ENCODE assay signal across 8 mouse cellular contexts in the genomic region with DNA sequence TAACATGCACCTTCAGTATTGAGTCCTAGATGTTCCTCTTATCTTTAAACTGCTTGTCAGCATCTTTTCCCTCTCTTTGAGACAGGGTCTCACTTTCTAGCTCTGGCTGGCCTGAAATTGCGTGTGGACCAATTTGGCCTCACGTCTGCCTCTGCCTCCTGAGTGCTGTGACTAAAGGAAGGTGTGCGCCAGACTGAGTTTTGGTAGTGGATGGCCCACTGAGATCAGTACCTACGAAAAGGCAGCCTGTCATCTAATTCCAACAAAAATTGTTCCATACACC. TPM values are rescaled to one million over a fixed set of nuclear protein-coding genes. Genes with fewer than 3 reads are reported as not detected.
DNase-seq lines count a peak whose midpoint lies in the region; ATAC-seq and TF ChIP-seq lines count a peak whose summit lies in the region.

No protein-coding gene starts in this region.

- H3K9me3 ChIP-seq in intestine, embryonic 16.5 days (ENCODE audit: control insufficient read depth, low read length), result no peaks in the 10 kb centered on the region
- no peaks in the 10 kb centered on the region for H3K9me3 ChIP-seq in neural tube, embryonic 13.5 days

- peak overlapping the region; percentile 88 for H3K4me3 ChIP-seq in lung, adult 2 months (replicated peaks; ENCODE audit: extremely low read depth, low read depth, low read length)
- H3K4me3 ChIP-seq in embryonic fibroblast, embryonic 13.5 days (ENCODE audit: insufficient read depth, low read length), result no peak overlapping the region
- peak overlapping the region; percentile 85 for H3K4me3 ChIP-seq in intestine, embryonic 16.5 days (ENCODE audit: low read length)
- H3K4me3 ChIP-seq in neural tube, embryonic 13.5 days, result peak overlapping the region; percentile 92

- no peaks in the 10 kb centered on the region for H3K36me3 ChIP-seq in intestine, embryonic 16.5 days (ENCODE audit: control insufficient read depth, insufficient read depth, low read length)
- peaks cover 14% of the 10 kb centered on the region for H3K36me3 ChIP-seq in neural tube, embryonic 13.5 days

- H3K9ac ChIP-seq in intestine, embryonic 16.5 days (ENCODE audit: low read depth, low read length), result peak overlapping the region; percentile 81
- H3K9ac ChIP-seq in neural tube, embryonic 13.5 days, result peak overlapping the region; percentile 86

- peak overlapping the region; percentile 96 for H3K4me2 ChIP-seq in intestine, embryonic 16.5 days (ENCODE audit: low read depth, low read length)
- peak overlapping the region; percentile 99 for H3K4me2 ChIP-seq in neural tube, embryonic 13.5 days

- ATAC-seq in intestine, embryonic 16.5 days, result no peak
- ATAC-seq in neural tube, embryonic 13.5 days (ENCODE audit: low read depth), result no peak

- no peaks in the 10 kb centered on the region for H3K4me1 ChIP-seq in lung, adult 2 months (ENCODE audit: control insufficient read depth, insufficient read depth, low read length)
- peaks cover 2% of the 10 kb centered on the region; the same call in 1 of the 2 replicates for H3K4me1 ChIP-seq in embryonic fibroblast, embryonic 13.5 days (ENCODE audit: control insufficient read depth, insufficient read depth, low read length)
- peaks cover 7% of the 10 kb centered on the region; the same call in 1 of the 2 replicates for H3K4me1 ChIP-seq in intestine, embryonic 16.5 days (ENCODE audit: control insufficient read depth, insufficient read depth, low read length)
- peaks cover 25% of the 10 kb centered on the region for H3K4me1 ChIP-seq in neural tube, embryonic 13.5 days (replicated peaks)

- no peak for TF ChIP-seq CTCF in lung, adult 2 months (IDR thresholded peaks at IDR 0.05; ENCODE audit: insufficient read depth, low read length)
- TF ChIP-seq CTCF in embryonic fibroblast, embryonic 13.5 days (IDR thresholded peaks at IDR 0.05; ENCODE audit: borderline replicate concordance, insufficient read depth, low read length), result no peak

- H3K27me3 ChIP-seq in intestine, embryonic 16.5 days (replicated peaks; ENCODE audit: control insufficient read depth, insufficient read depth, low read length), result no peaks in the 10 kb centered on the region
- H3K27me3 ChIP-seq in neural tube, embryonic 13.5 days, result no peaks in the 10 kb centered on the region

- no peak for DNase-seq in lung, adult 2 months
- no peak for DNase-seq in lung, postnatal 14 days
- DNase-seq in right cerebral cortex, adult 2 months (ENCODE audit: low spot score in 2 of 2), result no peak
- no peak for DNase-seq in testis, postnatal 10 days (ENCODE audit: low spot score)
- DNase-seq in layer of hippocampus, postnatal 25 days (ENCODE audit: extremely low spot score in 1 of 2, low spot score in 1 of 2), result no peak

- no peak overlapping the region for H3K27ac ChIP-seq in embryonic fibroblast, embryonic 13.5 days (ENCODE audit: insufficient read depth, low read length)
- H3K27ac ChIP-seq in intestine, embryonic 16.5 days (ENCODE audit: low read length), result no peak overlapping the region
- peak overlapping the region; percentile 67 for H3K27ac ChIP-seq in neural tube, embryonic 13.5 days (replicated peaks)

- whole genome bisulfite sequencing in lung, adult 2 months, result 66% methylated on average over 4 of the region's 4 CpGs
- WGBS in intestine, embryonic 16.5 days, result 67% methylated on average over 4 of the region's 4 CpGs
- 75% methylated on average over 4 of the region's 4 CpGs for WGBS in neural tube, embryonic 13.5 days

- TF ChIP-seq POLR2A in lung, adult 2 months (IDR thresholded peaks at IDR 0.05; ENCODE audit: borderline replicate concordance, extremely low read depth, low read depth, low read length), result no peak
- peak; percentile 46; the same call in 1 of the 2 replicates for TF ChIP-seq POLR2A in embryonic fibroblast, embryonic 13.5 days (IDR thresholded peaks at IDR 0.05; ENCODE audit: low read depth, low read length)

RNA-seq across cellular contexts. Expression of a gene that starts 0.6 kb away (rescaled TPM):
- polyA plus RNA-seq in lung, adult 2 months (2012; rRNA removed), result 7.2 and 10.9 TPM in 2 replicates
- polyA plus RNA-seq in embryonic fibroblast, embryonic 13.5 days (2011; ENCODE audit: insufficient read length, low read depth, missing spikeins), result 60.8 and 68.5 TPM in 2 replicates
- polyA plus RNA-seq in intestine, embryonic 16.5 days (2015; fragmentation: Nextera tagmentation; extraction: Ambion mirVana), result 11.7 and 13.5 TPM in 2 replicates
- 31.1 and 31.9 TPM in 2 replicates for polyA plus RNA-seq in neural tube, embryonic 13.5 days (2015; fragmentation: Nextera tagmentation; extraction: Ambion mirVana)
- total RNA-seq in layer of hippocampus, postnatal 25 days (2021), result 10 to 100 TPM; 78.7 to 87.5 TPM

RNA-seq across cellular contexts. Expression of a gene that starts 48.0 kb away (rescaled TPM):
- polyA plus RNA-seq in lung, adult 2 months (2012; rRNA removed), result 5.9 and 8.1 TPM in 2 replicates
- 22.3 and 23.5 TPM in 2 replicates for polyA plus RNA-seq in embryonic fibroblast, embryonic 13.5 days (2011; ENCODE audit: insufficient read length, low read depth, missing spikeins)
- polyA plus RNA-seq in intestine, embryonic 16.5 days (2015; fragmentation: Nextera tagmentation; extraction: Ambion mirVana), result 10.9 and 14.6 TPM in 2 replicates
- 17.1 and 17.8 TPM in 2 replicates for polyA plus RNA-seq in neural tube, embryonic 13.5 days (2015; fragmentation: Nextera tagmentation; extraction: Ambion mirVana)
- 10 to 100 TPM; 30.7 to 31.3 TPM for total RNA-seq in layer of hippocampus, postnatal 25 days (2021)
